Mouse (Mus musculus): Measurements from ENCODE around the gene Krt42. TPM values are rescaled to one million over a fixed set of nuclear protein-coding genes. Genes with fewer than 3 reads are reported as not detected.
"Not testable (repeated sequence)": the region's sequence is repeated elsewhere in the genome, so short reads cannot be mapped to it uniquely, and the experiment has no call there.

The Krt42 gene
- polyA plus RNA-seq, 1 experiment from 2014 or later: not detected

DNA sequence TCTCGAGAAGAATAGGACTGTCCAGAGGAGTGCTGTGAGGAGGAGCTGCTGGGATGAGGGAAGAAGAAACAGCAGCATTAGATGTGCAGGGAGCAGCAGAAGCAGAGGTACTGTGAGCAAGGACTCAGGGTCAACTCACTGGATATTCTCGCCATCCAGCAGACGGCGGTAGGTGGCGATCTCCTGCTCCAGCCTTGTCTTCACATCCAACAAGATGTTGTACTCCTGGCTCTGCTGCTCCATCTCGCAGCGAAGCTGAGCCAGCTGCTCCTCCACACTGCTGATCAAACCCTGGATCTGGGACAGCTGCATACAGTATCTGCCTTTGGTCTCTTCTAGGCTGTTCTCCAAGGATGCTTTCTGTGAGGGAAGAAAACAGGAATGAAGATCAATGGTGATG lies 23.2 kb downstream of the Krt42 start:
- not testable (repeated sequence) for ATAC-seq (ENCODE audit: low read depth); H3K27ac ChIP-seq (ENCODE audit: low read depth, low read length); H3K9me3 ChIP-seq (ENCODE audit: control insufficient read depth, low read length); H3K9ac ChIP-seq (replicated peaks; ENCODE audit: low read depth, low read length); H3K4me1 ChIP-seq (ENCODE audit: control insufficient read depth, insufficient read depth, low read length); H3K4me3 ChIP-seq (ENCODE audit: low read depth, low read length); H3K4me2 ChIP-seq (ENCODE audit: low read depth, low read length); H3K36me3 ChIP-seq (ENCODE audit: control insufficient read depth, insufficient read depth, low read length); H3K27me3 ChIP-seq (ENCODE audit: control insufficient read depth, insufficient read depth, low read length)
- WGBS: 73% methylated on average over 7 of the region's 7 CpGs

- not testable (repeated sequence) for ATAC-seq (ENCODE audit: low read depth); H3K4me3 ChIP-seq (ENCODE audit: low read depth, low read length); H3K4me1 ChIP-seq (ENCODE audit: control insufficient read depth, insufficient read depth, low read length); H3K27me3 ChIP-seq (ENCODE audit: control insufficient read depth, insufficient read depth, low read length); H3K9ac ChIP-seq (replicated peaks; ENCODE audit: low read depth, low read length); H3K27ac ChIP-seq (ENCODE audit: low read depth, low read length); H3K9me3 ChIP-seq (ENCODE audit: control insufficient read depth, low read length); H3K4me2 ChIP-seq (ENCODE audit: low read depth, low read length); H3K36me3 ChIP-seq (ENCODE audit: control insufficient read depth, insufficient read depth, low read length)
- WGBS: 93% methylated on average over 4 of the region's 4 CpGs
Measured at GRCm38 (mm10) chr11:100240272-100240671, 29.4 kb downstream of the Krt42 start.

- 28% methylated on average over 8 of the region's 8 CpGs for WGBS
- no peak overlapping the region for H3K4me3 ChIP-seq (ENCODE audit: low read depth, low read length)
- no peak for ATAC-seq (ENCODE audit: low read depth)
- no peaks in the 10 kb centered on the region for H3K27me3 ChIP-seq (ENCODE audit: control insufficient read depth, insufficient read depth, low read length)
- no peak overlapping the region for H3K9ac ChIP-seq (replicated peaks; ENCODE audit: low read depth, low read length)
- H3K4me1 ChIP-seq (ENCODE audit: control insufficient read depth, insufficient read depth, low read length): no peaks in the 10 kb centered on the region
- no peaks in the 10 kb centered on the region for H3K9me3 ChIP-seq (ENCODE audit: control insufficient read depth, low read length)
- H3K27ac ChIP-seq (ENCODE audit: low read depth, low read length): no peak overlapping the region
- H3K36me3 ChIP-seq (ENCODE audit: control insufficient read depth, insufficient read depth, low read length): no peaks in the 10 kb centered on the region
- H3K4me2 ChIP-seq (ENCODE audit: low read depth, low read length): no peak overlapping the region
Measured at GRCm38 (mm10) chr11:100221741-100222140, 47.9 kb downstream of the Krt42 start.

GRCm38 (mm10) chr11:100219304-100219703 lies 50.4 kb downstream of the Krt42 start:
- H3K4me2 ChIP-seq (ENCODE audit: low read depth, low read length): no peak overlapping the region
- H3K36me3 ChIP-seq (ENCODE audit: control insufficient read depth, insufficient read depth, low read length): no peaks in the 10 kb centered on the region
- H3K27me3 ChIP-seq (ENCODE audit: control insufficient read depth, insufficient read depth, low read length): no peaks in the 10 kb centered on the region
- no peaks in the 10 kb centered on the region for H3K9me3 ChIP-seq (ENCODE audit: control insufficient read depth, low read length)
- no peak overlapping the region for H3K4me3 ChIP-seq (ENCODE audit: low read depth, low read length)
- no peak for ATAC-seq (ENCODE audit: low read depth)
- 91% methylated on average over 4 of the region's 4 CpGs for WGBS
- H3K9ac ChIP-seq (replicated peaks; ENCODE audit: low read depth, low read length): no peak overlapping the region
- H3K27ac ChIP-seq (ENCODE audit: low read depth, low read length): no peak overlapping the region
- H3K4me1 ChIP-seq (ENCODE audit: control insufficient read depth, insufficient read depth, low read length): no peaks in the 10 kb centered on the region

Other genes starting within 250 kb of the Krt42 start
- not detected in 2 replicates for gene Krt33b, start 240.0 kb downstream of the Krt42 start, polyA plus RNA-seq (2014; fragmentation: Nextera tagmentation; extraction: Ambion mirVana)
- gene Krt34, start 228.3 kb downstream of the Krt42 start, polyA plus RNA-seq (2014; fragmentation: Nextera tagmentation; extraction: Ambion mirVana): not detected in 2 replicates
- gene Krt31, start 219.3 kb downstream of the Krt42 start, polyA plus RNA-seq (2014; fragmentation: Nextera tagmentation; extraction: Ambion mirVana): not detected in 2 replicates
- not detected in 2 replicates for gene Krt32, start 181.6 kb downstream of the Krt42 start, polyA plus RNA-seq (2014; fragmentation: Nextera tagmentation; extraction: Ambion mirVana)
- gene Krt35, start 173.6 kb downstream of the Krt42 start, polyA plus RNA-seq (2014; fragmentation: Nextera tagmentation; extraction: Ambion mirVana): not detected in 2 replicates
- gene Krt36, start 164.2 kb downstream of the Krt42 start, polyA plus RNA-seq (2014; fragmentation: Nextera tagmentation; extraction: Ambion mirVana): not detected in 2 replicates
- not detected in 2 replicates for gene Krt13, start 148.3 kb downstream of the Krt42 start, polyA plus RNA-seq (2014; fragmentation: Nextera tagmentation; extraction: Ambion mirVana)
- gene Krt15, start 133.9 kb downstream of the Krt42 start, polyA plus RNA-seq (2014; fragmentation: Nextera tagmentation; extraction: Ambion mirVana): not detected in 2 replicates
- gene Krt19, start 121.2 kb downstream of the Krt42 start, polyA plus RNA-seq (2014; fragmentation: Nextera tagmentation; extraction: Ambion mirVana): 0.46 and 0.51 TPM in 2 replicates
- gene Krt9, start 76.6 kb downstream of the Krt42 start, polyA plus RNA-seq (2014; fragmentation: Nextera tagmentation; extraction: Ambion mirVana): 0.08 TPM in 1 of 2 replicates, not detected in the other
- 0.36 and 0.40 TPM in 2 replicates for gene Krt14, start 62.3 kb downstream of the Krt42 start, polyA plus RNA-seq (2014; fragmentation: Nextera tagmentation; extraction: Ambion mirVana)
- not detected in 2 replicates for gene Krt16, start 21.0 kb downstream of the Krt42 start, polyA plus RNA-seq (2014; fragmentation: Nextera tagmentation; extraction: Ambion mirVana)
- gene Krt17, start 8.8 kb downstream of the Krt42 start, polyA plus RNA-seq (2014; fragmentation: Nextera tagmentation; extraction: Ambion mirVana): 0.22 TPM in 1 of 2 replicates, not detected in the other
- 1,262 and 1,333 TPM in 2 replicates for gene Eif1, start 50.0 kb upstream of the Krt42 start, polyA plus RNA-seq (2014; fragmentation: Nextera tagmentation; extraction: Ambion mirVana)
- not detected in 2 replicates for gene Gast, start 64.5 kb upstream of the Krt42 start, polyA plus RNA-seq (2014; fragmentation: Nextera tagmentation; extraction: Ambion mirVana)
- 71.6 and 93.7 TPM in 2 replicates for gene Hap1, start 86.3 kb upstream of the Krt42 start, polyA plus RNA-seq (2014; fragmentation: Nextera tagmentation; extraction: Ambion mirVana)
- 43.0 and 58.9 TPM in 2 replicates for gene Jup, start 127.9 kb upstream of the Krt42 start, polyA plus RNA-seq (2014; fragmentation: Nextera tagmentation; extraction: Ambion mirVana)
- 18.9 and 21.1 TPM in 2 replicates for gene P3h4, start 145.0 kb upstream of the Krt42 start, polyA plus RNA-seq (2014; fragmentation: Nextera tagmentation; extraction: Ambion mirVana)
- gene Fkbp10, start 145.8 kb upstream of the Krt42 start, polyA plus RNA-seq (2014; fragmentation: Nextera tagmentation; extraction: Ambion mirVana): 7.2 and 32.8 TPM in 2 replicates
- gene Nt5c3b, start 171.9 kb upstream of the Krt42 start, polyA plus RNA-seq (2014; fragmentation: Nextera tagmentation; extraction: Ambion mirVana): 107 and 109 TPM in 2 replicates
- 0.68 and 1.1 TPM in 2 replicates for gene Klhl10, start 172.0 kb upstream of the Krt42 start, polyA plus RNA-seq (2014; fragmentation: Nextera tagmentation; extraction: Ambion mirVana)
- 15.7 and 16.1 TPM in 2 replicates for gene Klhl11, start 202.9 kb upstream of the Krt42 start, polyA plus RNA-seq (2014; fragmentation: Nextera tagmentation; extraction: Ambion mirVana)